Mouse (Mus musculus) 3T3-L1 (cell line): ENCODE measurements at regions not wholly inside any gene's neighbourhood (a gene's known extent, or its start where the extent isn't known, plus 50 kb on each side); places are given as distances from the start of the nearest gene placed in this dataset.

Source experiments
- DNase-seq: peaks from one replicate; pipeline ENCODE4 v3.0.0-alpha.2; 2015; ENCODE audit warnings: low read depth, low spot score

DNA sequence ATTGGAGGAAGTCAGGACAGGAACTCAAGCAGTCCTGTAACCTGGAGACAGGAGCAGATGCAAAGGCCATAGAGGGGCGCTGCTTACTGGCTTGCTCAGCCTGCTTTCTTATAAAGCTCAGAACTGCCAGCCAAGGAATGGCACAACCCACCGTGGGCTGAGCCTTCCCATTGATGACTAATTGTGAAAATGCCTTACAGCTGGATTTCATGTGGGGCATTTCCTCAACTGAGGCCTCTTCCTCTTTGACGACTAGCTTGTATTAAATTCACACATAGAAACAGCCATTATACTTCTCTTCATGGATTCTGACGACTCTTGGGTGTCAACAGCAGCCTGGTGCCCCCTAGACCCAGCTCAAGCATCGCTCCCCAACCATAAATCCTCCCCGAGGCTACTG, 66.4 kb upstream of the Gdf10 start:
- DNase-seq, result no peak

DNA sequence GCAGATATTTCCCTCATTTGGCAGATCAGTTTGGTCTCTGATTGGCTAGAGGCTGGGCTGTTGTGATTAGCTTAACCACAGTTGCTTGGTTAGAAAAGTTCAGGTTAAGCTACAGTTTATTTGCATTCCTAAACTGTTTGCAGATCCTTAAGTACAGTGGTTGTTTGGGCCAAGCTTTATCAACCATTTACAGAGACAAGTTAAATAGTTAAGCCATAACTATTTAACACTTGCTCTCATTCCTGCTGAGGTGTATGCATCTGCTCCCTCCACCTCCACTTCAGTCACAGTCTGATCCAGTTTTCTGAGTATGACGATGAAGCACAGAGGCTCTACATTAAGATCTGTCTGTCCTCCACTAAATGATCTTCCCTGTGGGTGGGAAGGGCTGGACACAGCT, 58.6 kb upstream of the Gdf10 start:
- no peak for DNase-seq

DNA sequence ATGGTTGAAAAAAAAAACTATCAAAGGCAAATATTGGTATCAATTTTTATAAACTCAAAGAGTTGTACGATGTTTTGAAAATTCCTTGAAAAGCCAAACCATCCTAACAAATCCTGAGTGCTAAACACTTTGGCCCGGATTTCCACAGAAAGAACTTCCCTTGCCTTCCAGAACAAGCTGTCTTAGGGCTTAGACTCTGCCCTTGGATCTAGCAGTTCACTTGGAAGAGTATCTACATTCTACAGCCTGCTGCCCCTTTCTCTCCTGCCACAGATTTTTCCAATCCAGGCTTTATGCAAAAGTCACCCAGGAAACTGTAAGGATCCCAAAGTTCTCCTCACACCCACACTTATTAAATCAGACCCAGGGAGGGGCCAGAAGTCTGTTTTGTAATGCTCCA, 57.6 kb upstream of the Gdf10 start:
- no peak for DNase-seq

DNA sequence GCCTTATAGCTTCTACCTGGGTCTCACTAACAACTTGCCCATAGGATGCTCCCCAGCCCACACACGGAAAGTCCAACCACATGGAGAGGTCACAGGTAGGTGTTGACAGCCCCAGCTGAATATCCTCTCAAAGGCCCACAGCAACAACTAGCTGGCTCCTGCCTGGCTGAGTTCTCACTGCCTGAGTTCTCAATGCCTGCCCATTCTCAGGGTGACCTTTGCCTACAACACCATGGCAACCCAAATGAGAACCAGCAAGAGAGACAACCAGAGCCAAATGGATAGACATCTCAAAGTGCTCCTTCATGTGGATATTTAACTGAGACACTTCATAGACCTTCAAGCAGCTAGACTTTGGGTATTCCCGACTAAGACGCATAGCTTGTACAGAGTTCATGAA, 55.7 kb upstream of the Gdf10 start:
- DNase-seq, result no peak
